Mouse (Mus musculus) stomach, embryonic 15.5 days (tissue): ENCODE measurements around the gene Arih1. TPM values are rescaled to one million over a fixed set of nuclear protein-coding genes. Genes with fewer than 3 reads are reported as not detected.
"Not testable (repeated sequence)": the region's sequence is repeated elsewhere in the genome, so short reads cannot be mapped to it uniquely, and the experiment has no call there.

Experiments
- ATAC-seq: fragments of 200-750 bp; cut with Nextera tagmentation; 2 replicates; pipeline ENCODE4 v1.8.0; 2017; ENCODE audit warnings: low read depth, moderate number of reproducible peaks, moderate TSS enrichment; ENCODE audit not compliant: insufficient read depth, low FRiP score
- H3K27ac ChIP-seq: fragments of 300-500 bp; sonication (generic); 2 replicates; pipeline ENCODE4 v1.5.1; 2015; ENCODE audit warnings: mild to moderate bottlenecking, inconsistent platforms
- H3K27me3 ChIP-seq: fragments of 300-500 bp; sonication (generic); replicated peaks from 2 replicates; pipeline ENCODE4 v1.6.1; 2015; ENCODE audit warnings: inconsistent platforms
- H3K36me3 ChIP-seq: fragments of 300-500 bp; sonication (generic); 2 replicates; pipeline ENCODE4 v1.6.1; 2015; ENCODE audit warnings: inconsistent platforms
- H3K4me1 ChIP-seq: fragments of 300-500 bp; sonication (generic); 2 replicates; pipeline ENCODE4 v1.6.1; 2015; ENCODE audit warnings: inconsistent platforms
- H3K4me2 ChIP-seq: fragments of 300-500 bp; sonication (generic); 2 replicates; pipeline ENCODE4 v1.6.1; 2015; ENCODE audit warnings: mild to moderate bottlenecking, inconsistent platforms
- H3K4me3 ChIP-seq: fragments of 300-500 bp; sonication (generic); replicated peaks from 2 replicates; pipeline ENCODE4 v1.5.1; 2015; ENCODE audit warnings: inconsistent platforms
- H3K9ac ChIP-seq: fragments of 300-500 bp; sonication (generic); 2 replicates; pipeline ENCODE4 v1.6.1; 2015; ENCODE audit warnings: inconsistent platforms
- H3K9me3 ChIP-seq: fragments of 300-500 bp; sonication (generic); 2 replicates; pipeline ENCODE4 v1.6.1; 2016; ENCODE audit warnings: inconsistent platforms
- WGBS: fragments of 180-500 bp; shearing (Covaris S2); methylation state at CpG from one replicate; pipeline ENCODE4 v1.1.7; 2015; 5-methylcytosine and 5-hydroxymethylcytosine counted together
- polyA plus RNA-seq: library from polyadenylated mRNA; unstranded; fragments of >200 nt; fragmentation: Nextera tagmentation; extraction: Ambion mirVana; gene quantifications from 2 replicates; pipeline ENCODE4 v1.2.1, GENCODE M21; 2015

Gene Arih1
- polyA plus RNA-seq, 1 experiment from 2014 or later: 15.7 TPM

- not testable (repeated sequence) for H3K27ac ChIP-seq, H3K9me3 ChIP-seq, H3K4me1 ChIP-seq, ATAC-seq, H3K36me3 ChIP-seq, H3K9ac ChIP-seq, H3K4me2 ChIP-seq, H3K27me3 ChIP-seq, H3K4me3 ChIP-seq
- 67% methylated on average over 3 of the region's 3 CpGs for whole genome bisulfite sequencing
These were observed 125.9 kb downstream of the Arih1 start for GRCm38 (mm10) chr9:59360487-59360886.

DNA sequence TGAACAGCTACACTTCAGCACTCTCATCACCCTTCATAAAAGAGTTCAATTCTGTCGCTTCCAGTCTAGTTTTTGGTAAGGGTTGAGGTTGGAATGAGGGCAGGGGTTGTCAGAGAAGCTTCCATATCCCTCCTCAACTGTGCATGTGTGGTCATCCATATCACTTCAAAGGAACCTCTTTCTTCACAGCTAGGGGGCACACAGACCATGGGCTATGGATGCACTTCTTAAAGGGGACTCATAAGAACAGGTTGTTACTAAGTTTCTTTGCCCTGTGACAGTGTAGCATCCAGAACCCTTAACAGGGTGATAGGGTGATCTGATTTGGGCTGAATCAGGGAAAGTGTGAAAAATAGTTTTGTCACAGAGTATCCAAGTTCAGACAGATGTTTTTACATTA, 128.4 kb downstream of the Arih1 start:
- H3K4me3 ChIP-seq, H3K36me3 ChIP-seq, H3K9ac ChIP-seq, H3K4me1 ChIP-seq, H3K27me3 ChIP-seq, H3K27ac ChIP-seq, H3K4me2 ChIP-seq, H3K9me3 ChIP-seq, ATAC-seq: not testable (repeated sequence)
- 57% methylated on average over 1 of the region's 1 CpGs for WGBS

DNA sequence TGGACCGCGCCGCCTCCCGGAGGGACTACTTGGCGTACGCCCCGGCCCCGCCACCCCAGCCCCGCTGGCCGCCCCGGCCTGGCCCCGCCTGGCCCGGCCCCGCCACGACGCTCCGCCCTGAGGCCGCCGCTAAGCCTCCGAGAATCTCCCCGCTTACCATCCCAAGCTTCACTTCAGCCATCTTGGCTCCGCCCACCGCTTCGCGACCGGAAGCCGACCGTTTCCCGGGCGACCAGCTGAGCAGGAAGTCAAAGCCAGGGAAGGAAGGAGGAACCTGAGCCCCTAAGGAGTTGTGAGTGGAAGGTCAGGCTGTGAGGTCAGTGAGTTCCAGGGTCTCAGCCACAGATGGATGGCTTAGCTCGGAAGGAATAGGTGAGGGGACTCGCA, 133.2 kb downstream of the Arih1 start, which contains the start of gene Bbs4:
Gene Bbs4, minus strand, starts transcription at position 256 of the 387 bp plus-strand sequence.
- H3K4me1 ChIP-seq: no peaks in the 10 kb centered on the region
- H3K27me3 ChIP-seq: no peaks in the 10 kb centered on the region
- peak within 1 kb of the TSS; percentile 64 for H3K4me2 ChIP-seq
- no peaks in the 10 kb centered on the region for H3K9me3 ChIP-seq
- H3K4me3 ChIP-seq: peak within 1 kb of the TSS; percentile 67
- under 1% methylated on average over 32 of the region's 32 CpGs for WGBS
- H3K27ac ChIP-seq: peak within 1 kb of the TSS; percentile 87
- peak within 1 kb of the TSS; percentile 63 for H3K9ac ChIP-seq
- H3K36me3 ChIP-seq: no peaks in the 10 kb centered on the region
- ATAC-seq: peak; percentile 98

- WGBS: 8% methylated on average over 15 of the region's 15 CpGs
- no peaks in the 10 kb centered on the region for H3K36me3 ChIP-seq
- no peak for ATAC-seq
These were observed 133.7 kb downstream of the Arih1 start for GRCm38 (mm10) chr9:59352586-59353252.

GRCm38 (mm10) chr9:59346176-59346575, 140.2 kb downstream of the Arih1 start:
- 69% methylated on average over 2 of the region's 2 CpGs for WGBS
- no peaks in the 10 kb centered on the region for H3K4me1 ChIP-seq
- no peak overlapping the region for H3K4me3 ChIP-seq
- no peaks in the 10 kb centered on the region for H3K27me3 ChIP-seq
- H3K9me3 ChIP-seq: no peaks in the 10 kb centered on the region
- H3K9ac ChIP-seq: no peak overlapping the region
- H3K36me3 ChIP-seq: no peaks in the 10 kb centered on the region
- H3K27ac ChIP-seq: no peak overlapping the region
- H3K4me2 ChIP-seq: no peak overlapping the region
- no peak for ATAC-seq

More at GRCm38 (mm10) chr9:59352586-59353252, 133.7 kb downstream of the Arih1 start:
- Histone ChIP-seq H3K4me1 (no peaks in the 10 kb centered on the region), H3K9me3 (no peaks in the 10 kb centered on the region), H3K27me3 (no peaks in the 10 kb centered on the region), H3K4me3 (peak overlapping the region; percentile 67), H3K27ac (peak overlapping the region; percentile 87), H3K4me2 (peak overlapping the region; percentile 64), H3K9ac (peak overlapping the region; percentile 63)

DNA sequence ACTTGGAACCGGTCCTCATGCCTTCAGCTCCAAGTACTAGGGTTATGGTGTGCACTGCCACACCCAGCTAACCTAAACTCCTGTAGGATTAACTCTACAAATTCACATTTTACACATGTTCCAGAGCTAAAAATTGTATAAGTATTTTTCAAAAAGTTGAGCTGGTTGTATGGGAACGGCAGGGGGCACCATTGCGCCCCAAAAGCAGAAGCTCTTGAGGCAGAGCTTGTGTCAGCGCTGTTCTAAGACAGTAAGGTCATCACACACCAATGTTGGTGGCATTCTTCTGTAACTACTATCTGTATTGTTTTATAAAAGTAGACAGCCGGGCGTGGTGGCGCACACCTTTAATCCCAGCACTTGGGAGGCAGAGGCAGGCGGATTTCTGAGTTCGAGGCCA, 146.4 kb downstream of the Arih1 start:
- WGBS: 89% methylated on average over 9 of the region's 9 CpGs
- H3K36me3 ChIP-seq: peaks cover 3% of the 10 kb centered on the region; the same call in 1 of the 2 replicates
- no peak for ATAC-seq
- no peak overlapping the region for H3K4me3 ChIP-seq
- no peaks in the 10 kb centered on the region for H3K9me3 ChIP-seq
- no peak overlapping the region for H3K4me2 ChIP-seq
- H3K27me3 ChIP-seq: no peaks in the 10 kb centered on the region
- no peak overlapping the region for H3K9ac ChIP-seq
- H3K4me1 ChIP-seq: no peaks in the 10 kb centered on the region
- H3K27ac ChIP-seq: no peak overlapping the region

GRCm38 (mm10) chr9:59339107-59339506, 147.3 kb downstream of the Arih1 start:
- Histone ChIP-seq H3K9me3 (no peaks in the 10 kb centered on the region), H3K36me3 (peaks cover 3% of the 10 kb centered on the region; the same call in 1 of the 2 replicates), H3K4me3 (no peak overlapping the region), H3K27ac (no peak overlapping the region), H3K4me1 (no peaks in the 10 kb centered on the region), H3K27me3 (no peaks in the 10 kb centered on the region), H3K9ac (no peak overlapping the region), H3K4me2 (no peak overlapping the region)
- WGBS: 48% methylated on average over 5 of the region's 5 CpGs
- no peak for ATAC-seq

GRCm38 (mm10) chr9:59338411-59338810, 148.0 kb downstream of the Arih1 start:
- ATAC-seq: no peak
- no peaks in the 10 kb centered on the region for H3K9me3 ChIP-seq
- 77% methylated on average over 5 of the region's 5 CpGs for WGBS
- no peak overlapping the region for H3K9ac ChIP-seq
- H3K27me3 ChIP-seq: no peaks in the 10 kb centered on the region
- no peak overlapping the region for H3K4me2 ChIP-seq
- no peaks in the 10 kb centered on the region for H3K4me1 ChIP-seq
- no peak overlapping the region for H3K4me3 ChIP-seq
- peaks cover 3% of the 10 kb centered on the region; the same call in 1 of the 2 replicates for H3K36me3 ChIP-seq
- H3K27ac ChIP-seq: no peak overlapping the region

Other genes with a start within 250 kb of the Arih1 start
- gene Adpgk, start 195.1 kb downstream of the Arih1 start, polyA plus RNA-seq: 32.0 and 39.0 TPM in 2 replicates
- 10.3 and 11.5 TPM in 2 replicates for gene Bbs4, start 133.1 kb downstream of the Arih1 start, polyA plus RNA-seq
- gene Hexa, start 52.9 kb upstream of the Arih1 start, polyA plus RNA-seq: 75.4 and 77.4 TPM in 2 replicates
- not detected in 2 replicates for gene Tmem202, start 53.2 kb upstream of the Arih1 start, polyA plus RNA-seq
- gene Celf6, start 91.3 kb upstream of the Arih1 start, polyA plus RNA-seq: 3.4 and 4.5 TPM in 2 replicates
- 26.3 and 27.3 TPM in 2 replicates for gene Parp6, start 130.7 kb upstream of the Arih1 start, polyA plus RNA-seq
- gene Pkm, start 169.8 kb upstream of the Arih1 start, polyA plus RNA-seq: 989 and 1,080 TPM in 2 replicates
- 1.5 TPM in 2 replicates for gene Gramd2, start 193.5 kb upstream of the Arih1 start, polyA plus RNA-seq